Mouse (Mus musculus) naive thymus-derived CD4-positive, alpha-beta T cell, adult 2 months (primary cell): ENCODE results near the gene Olfr127.
"Not testable (repeated sequence)": the region's sequence is repeated elsewhere in the genome, so short reads cannot be mapped to it uniquely, and the experiment has no call there.

ENCODE experiments used
- DNase-seq: peaks from one replicate; pipeline ENCODE4 v3.0.0-alpha.2; 2011; ENCODE audit warnings: low read depth

Olfr127 gene

GRCm38 (mm10) chr17:37900137-37900536 is at the start of gene Olfr127:
TSS of gene Olfr127 (plus strand) at chr17:37900437.
- no peak for DNase-seq

GRCm38 (mm10) chr17:37863901-37864300 is 36.3 kb upstream of the Olfr127 start:
- DNase-seq: no peak

- DNase-seq: no peak
These were observed 30.5 kb upstream of the Olfr127 start for GRCm38 (mm10) chr17:37869676-37870205.

- DNase-seq: no peak
These were observed 26.4 kb upstream of the Olfr127 start for GRCm38 (mm10) chr17:37873830-37874229.

GRCm38 (mm10) chr17:37906821-37907220 is 6.6 kb downstream of the Olfr127 start:
- not testable (repeated sequence) for DNase-seq

- no peak for DNase-seq
These were observed 20.0 kb downstream of the Olfr127 start, which contains the start of gene Olfr128 for GRCm38 (mm10) chr17:37920248-37920647. TSS of gene Olfr128 (plus strand) at chr17:37920548.

- DNase-seq: no peak
These were observed 52.7 kb downstream of the Olfr127 start, which contains the start of gene Olfr761 for GRCm38 (mm10) chr17:37952979-37953378. TSS of gene Olfr761 (minus strand) at chr17:37953079.
